Mouse (Mus musculus) heart, embryonic 13.5 days (tissue): ENCODE measurements at regions not wholly inside any gene's neighbourhood (a gene's known extent, or its start where the extent isn't known, plus 50 kb on each side); places are given as distances from the start of the nearest gene placed in this dataset.

Source experiments
- ATAC-seq: fragments of 200-750 bp; cut with Nextera tagmentation; 2 replicates; pipeline ENCODE4 v1.8.0; 2017; ENCODE audit warnings: moderate TSS enrichment; ENCODE audit not compliant: insufficient number of reproducible peaks, low FRiP score, low TSS enrichment; ENCODE audit errors: extremely low read depth
- H3K27ac ChIP-seq: fragments of 300-500 bp; sonication (generic); replicated peaks from 2 replicates; pipeline ENCODE4 v1.5.1; 2015; ENCODE audit warnings: moderate library complexity, mild to moderate bottlenecking, inconsistent platforms
- H3K27me3 ChIP-seq: fragments of 300-500 bp; sonication (generic); replicated peaks from 2 replicates; pipeline ENCODE4 v1.6.1; 2015; ENCODE audit warnings: mild to moderate bottlenecking, inconsistent platforms
- H3K36me3 ChIP-seq: fragments of 300-500 bp; sonication (generic); 2 replicates; pipeline ENCODE4 v1.6.1; 2015; ENCODE audit warnings: mild to moderate bottlenecking, inconsistent platforms
- H3K4me1 ChIP-seq: fragments of 300-500 bp; sonication (generic); 2 replicates; pipeline ENCODE4 v1.6.1; 2015; ENCODE audit warnings: inconsistent platforms
- H3K4me2 ChIP-seq: fragments of 300-500 bp; sonication (generic); 2 replicates; pipeline ENCODE4 v1.6.1; 2015; ENCODE audit warnings: inconsistent platforms, mild to moderate bottlenecking, moderate library complexity
- H3K4me3 ChIP-seq: fragments of 300-500 bp; sonication (generic); 2 replicates; pipeline ENCODE4 v1.5.1; 2015; ENCODE audit warnings: moderate library complexity, mild to moderate bottlenecking, inconsistent platforms
- H3K9ac ChIP-seq: fragments of 300-500 bp; sonication (generic); 2 replicates; pipeline ENCODE4 v1.6.1; 2015; ENCODE audit warnings: inconsistent platforms, mild to moderate bottlenecking, moderate library complexity
- H3K9me3 ChIP-seq: fragments of 300-500 bp; sonication (generic); 2 replicates; pipeline ENCODE4 v1.6.1; 2016; ENCODE audit warnings: inconsistent platforms
- WGBS: fragments of 180-500 bp; shearing (Covaris S2); methylation state at CpG from one replicate; pipeline ENCODE4 v1.1.7; 2015; ENCODE audit warnings: mixed read lengths; 5-methylcytosine and 5-hydroxymethylcytosine counted together

- ATAC-seq = no peak
- H3K27ac ChIP-seq = no peak overlapping the region
- no peak overlapping the region for H3K4me3 ChIP-seq
- no peak overlapping the region for H3K4me2 ChIP-seq
- no peak overlapping the region for H3K9ac ChIP-seq
- no peaks in the 10 kb centered on the region for H3K27me3 ChIP-seq
- H3K9me3 ChIP-seq = peaks cover 8% of the 10 kb centered on the region; the same call in 1 of the 2 replicates
- WGBS = 79% methylated on average over 1 of the region's 1 CpGs
- no peaks in the 10 kb centered on the region for H3K4me1 ChIP-seq
- H3K36me3 ChIP-seq = no peaks in the 10 kb centered on the region
Observed at GRCm38 (mm10) chr13:103513825-103514224, 179.5 kb upstream of the Mast4 start.

GRCm38 (mm10) chr13:103512476-103512875 lies 178.2 kb upstream of the Mast4 start:
- ATAC-seq = no peak
- WGBS = 83% methylated on average over 7 of the region's 7 CpGs
- no peaks in the 10 kb centered on the region for H3K36me3 ChIP-seq
- H3K9me3 ChIP-seq = peaks cover 8% of the 10 kb centered on the region; the same call in 1 of the 2 replicates
- no peak overlapping the region for H3K9ac ChIP-seq
- no peaks in the 10 kb centered on the region for H3K4me1 ChIP-seq
- no peak overlapping the region for H3K4me2 ChIP-seq
- no peaks in the 10 kb centered on the region for H3K27me3 ChIP-seq
- H3K27ac ChIP-seq = no peak overlapping the region
- H3K4me3 ChIP-seq = no peak overlapping the region

- no peak overlapping the region for H3K4me3 ChIP-seq
- no peak overlapping the region for H3K27ac ChIP-seq
- peaks cover 7% of the 10 kb centered on the region; the same call in 1 of the 2 replicates for H3K4me1 ChIP-seq
- no peak for ATAC-seq
- WGBS = 73% methylated on average over 7 of the region's 7 CpGs
- no peaks in the 10 kb centered on the region for H3K36me3 ChIP-seq
- H3K4me2 ChIP-seq = no peak overlapping the region
- peaks cover 6% of the 10 kb centered on the region; the same call in 1 of the 2 replicates for H3K9me3 ChIP-seq
- no peaks in the 10 kb centered on the region for H3K27me3 ChIP-seq
- no peak overlapping the region for H3K9ac ChIP-seq
Observed at GRCm38 (mm10) chr13:103504987-103505386, 170.7 kb upstream of the Mast4 start.

GRCm38 (mm10) chr13:103499376-103499775 lies 165.1 kb upstream of the Mast4 start:
- WGBS = 20% methylated on average over 8 of the region's 8 CpGs
- no peaks in the 10 kb centered on the region for H3K9me3 ChIP-seq
- H3K4me3 ChIP-seq = no peak overlapping the region
- ATAC-seq = no peak
- no peak overlapping the region for H3K27ac ChIP-seq
- H3K36me3 ChIP-seq = no peaks in the 10 kb centered on the region
- H3K27me3 ChIP-seq = no peaks in the 10 kb centered on the region
- peaks cover 23% of the 10 kb centered on the region for H3K4me1 ChIP-seq
- H3K9ac ChIP-seq = no peak overlapping the region
- peak overlapping the region; percentile 27 for H3K4me2 ChIP-seq

- H3K9me3 ChIP-seq = no peaks in the 10 kb centered on the region
- no peak overlapping the region for H3K9ac ChIP-seq
- H3K27me3 ChIP-seq = peaks cover 7% of the 10 kb centered on the region; the same call in 1 of the 2 replicates
- no peak for ATAC-seq
- no peak overlapping the region for H3K4me3 ChIP-seq
- WGBS = 25% methylated on average over 9 of the region's 9 CpGs
- H3K4me1 ChIP-seq = peaks cover 36% of the 10 kb centered on the region
- H3K27ac ChIP-seq = peak overlapping the region; percentile 46
- H3K4me2 ChIP-seq = no peak overlapping the region
- no peaks in the 10 kb centered on the region for H3K36me3 ChIP-seq
Observed at GRCm38 (mm10) chr13:103494371-103494770, 160.1 kb upstream of the Mast4 start.

- no peak for ATAC-seq
- H3K27me3 ChIP-seq = peaks cover 7% of the 10 kb centered on the region; the same call in 1 of the 2 replicates
- no peak overlapping the region for H3K4me3 ChIP-seq
- H3K27ac ChIP-seq = peak overlapping the region; percentile 46; the same call in 1 of the 2 replicates
- H3K4me1 ChIP-seq = peaks cover 28% of the 10 kb centered on the region
- no peak overlapping the region for H3K4me2 ChIP-seq
- no peak overlapping the region for H3K9ac ChIP-seq
- H3K36me3 ChIP-seq = no peaks in the 10 kb centered on the region
- no peaks in the 10 kb centered on the region for H3K9me3 ChIP-seq
- WGBS = 20% methylated on average over 7 of the region's 7 CpGs
Observed at GRCm38 (mm10) chr13:103493567-103493966, 159.3 kb upstream of the Mast4 start.

- H3K4me3 ChIP-seq = no peak overlapping the region
- H3K4me2 ChIP-seq = no peak overlapping the region
- H3K36me3 ChIP-seq = no peaks in the 10 kb centered on the region
- peaks cover 6% of the 10 kb centered on the region for H3K9me3 ChIP-seq
- H3K4me1 ChIP-seq = peaks cover 28% of the 10 kb centered on the region
- no peak for ATAC-seq
- no peak overlapping the region for H3K27ac ChIP-seq
- peaks cover 7% of the 10 kb centered on the region; the same call in 1 of the 2 replicates for H3K27me3 ChIP-seq
- 86% methylated on average over 6 of the region's 6 CpGs for WGBS
- no peak overlapping the region for H3K9ac ChIP-seq
Observed at GRCm38 (mm10) chr13:103490049-103490448, 155.8 kb upstream of the Mast4 start.

- no peak overlapping the region for H3K9ac ChIP-seq
- H3K36me3 ChIP-seq = no peaks in the 10 kb centered on the region
- no peaks in the 10 kb centered on the region for H3K27me3 ChIP-seq
- WGBS = 63% methylated on average over 5 of the region's 5 CpGs
- peaks cover 6% of the 10 kb centered on the region for H3K9me3 ChIP-seq
- no peak overlapping the region for H3K4me3 ChIP-seq
- H3K27ac ChIP-seq = no peak overlapping the region
- H3K4me2 ChIP-seq = no peak overlapping the region
- H3K4me1 ChIP-seq = no peaks in the 10 kb centered on the region
- no peak for ATAC-seq
Observed at GRCm38 (mm10) chr13:103484092-103484491, 149.8 kb upstream of the Mast4 start.

- H3K9me3 ChIP-seq = peaks cover 6% of the 10 kb centered on the region
- no peak for ATAC-seq
- H3K4me3 ChIP-seq = no peak overlapping the region
- no peak overlapping the region for H3K4me2 ChIP-seq
- 62% methylated on average over 7 of the region's 7 CpGs for WGBS
- no peaks in the 10 kb centered on the region for H3K27me3 ChIP-seq
- H3K27ac ChIP-seq = no peak overlapping the region
- no peak overlapping the region for H3K9ac ChIP-seq
- no peaks in the 10 kb centered on the region for H3K36me3 ChIP-seq
- no peaks in the 10 kb centered on the region for H3K4me1 ChIP-seq
Observed at GRCm38 (mm10) chr13:103483392-103483791, 149.1 kb upstream of the Mast4 start.

GRCm38 (mm10) chr13:103476328-103476727 lies 142.0 kb upstream of the Mast4 start:
- Histone ChIP-seq H3K9me3 (no peaks in the 10 kb centered on the region), H3K4me2 (no peak overlapping the region), H3K4me1 (peaks cover 5% of the 10 kb centered on the region; the same call in 1 of the 2 replicates), H3K27ac (no peak overlapping the region), H3K9ac (no peak overlapping the region), H3K27me3 (no peaks in the 10 kb centered on the region), H3K36me3 (no peaks in the 10 kb centered on the region), H3K4me3 (no peak overlapping the region)
- no peak for ATAC-seq
- 70% methylated on average over 6 of the region's 6 CpGs for WGBS

GRCm38 (mm10) chr13:103472216-103472615 lies 137.9 kb upstream of the Mast4 start:
- WGBS = 57% methylated on average over 6 of the region's 6 CpGs
- Histone ChIP-seq H3K4me2 (no peak overlapping the region), H3K27me3 (no peaks in the 10 kb centered on the region), H3K27ac (no peak overlapping the region), H3K9ac (no peak overlapping the region), H3K4me1 (no peaks in the 10 kb centered on the region), H3K36me3 (no peaks in the 10 kb centered on the region), H3K4me3 (no peak overlapping the region), H3K9me3 (no peaks in the 10 kb centered on the region)
- no peak for ATAC-seq

GRCm38 (mm10) chr13:103470141-103470540 lies 135.8 kb upstream of the Mast4 start:
- Histone ChIP-seq H3K9me3 (no peaks in the 10 kb centered on the region), H3K27ac (no peak overlapping the region), H3K4me2 (no peak overlapping the region), H3K9ac (no peak overlapping the region), H3K27me3 (no peaks in the 10 kb centered on the region), H3K4me3 (no peak overlapping the region), H3K4me1 (no peaks in the 10 kb centered on the region), H3K36me3 (no peaks in the 10 kb centered on the region)
- no peak for ATAC-seq
- WGBS = 83% methylated on average over 6 of the region's 6 CpGs
